Mouse (Mus musculus): Measurements from ENCODE around the gene Rnf222. TPM values are rescaled to one million over a fixed set of nuclear protein-coding genes. Genes with fewer than 3 reads are reported as not detected.
A peak's percentile ranks its signal among the peaks of the same experiment; 100 is the strongest.

The Rnf222 gene
- polyA plus RNA-seq, 1 experiment from 2014 or later, result 0.09 TPM

DNA sequence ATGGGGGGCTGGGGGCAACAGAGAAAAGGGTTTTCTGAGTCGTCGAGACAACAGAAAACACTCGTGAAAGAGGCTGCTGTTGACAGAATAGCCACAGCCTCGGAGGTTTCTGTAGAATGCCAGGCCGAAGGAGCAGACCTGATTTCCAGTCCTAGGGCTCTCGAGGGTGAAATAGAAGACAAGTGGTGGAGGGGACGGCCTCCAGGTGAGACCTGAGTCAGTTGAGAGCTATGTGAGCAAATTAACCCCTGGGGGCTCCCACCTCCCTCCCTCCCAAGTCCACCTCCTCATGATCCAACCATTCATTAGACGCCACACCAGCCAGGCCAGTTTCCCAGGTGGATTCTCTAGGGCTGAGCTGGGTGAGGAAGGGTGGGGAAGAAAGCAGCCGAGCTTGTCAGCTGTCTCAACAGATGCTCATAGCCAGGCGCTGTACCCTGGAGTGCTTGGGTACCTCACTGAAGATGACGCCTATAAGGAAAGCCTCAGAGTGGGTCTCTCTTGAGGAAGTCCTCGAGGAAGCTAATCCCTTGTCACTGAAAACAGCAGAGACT, 5.6 kb downstream of the Rnf222 start:
- Histone ChIP-seq H3K36me3 (no peaks in the 10 kb centered on the region), H3K27me3 (ENCODE audit: insufficient read depth, poor library complexity, severe bottlenecking) (peaks cover 10% of the 10 kb centered on the region; the same call in 1 of the 2 replicates), H3K4me3 (no peak overlapping the region), H3K4me1 (peaks cover 19% of the 10 kb centered on the region), H3K9me3 (no peaks in the 10 kb centered on the region), H3K27ac (no peak overlapping the region)
- WGBS, result 65% methylated on average over 12 of the region's 12 CpGs
- no peak for DNase-seq (ENCODE audit: low spot score)

DNA sequence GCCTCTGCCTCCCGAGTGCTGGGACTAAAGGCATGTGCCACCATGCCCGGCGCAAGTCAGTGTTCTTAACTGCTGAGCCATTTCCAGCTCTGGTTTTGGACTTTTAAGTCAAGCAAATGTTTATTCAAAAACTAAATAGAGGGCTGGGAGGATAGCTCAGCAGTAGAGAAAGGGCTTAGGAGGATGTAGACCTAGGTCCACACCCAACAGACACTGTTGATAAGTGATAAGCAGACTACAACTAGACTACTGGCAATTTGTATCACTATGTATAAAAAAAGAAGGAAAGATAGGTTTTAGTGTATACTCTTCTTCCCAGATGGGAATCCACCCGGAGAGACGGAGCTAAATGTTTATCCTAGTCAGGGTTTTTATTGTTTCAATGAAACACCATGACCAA, 7.9 kb downstream of the Rnf222 start:
- Histone ChIP-seq H3K27me3 (ENCODE audit: insufficient read depth, poor library complexity, severe bottlenecking) (peaks cover 10% of the 10 kb centered on the region; the same call in 1 of the 2 replicates), H3K4me3 (no peak overlapping the region), H3K4me1 (peaks cover 26% of the 10 kb centered on the region), H3K36me3 (no peaks in the 10 kb centered on the region), H3K27ac (no peak overlapping the region), H3K9me3 (no peaks in the 10 kb centered on the region)
- WGBS, result 91% methylated on average over 5 of the region's 5 CpGs
- DNase-seq (ENCODE audit: low spot score), result no peak

DNA sequence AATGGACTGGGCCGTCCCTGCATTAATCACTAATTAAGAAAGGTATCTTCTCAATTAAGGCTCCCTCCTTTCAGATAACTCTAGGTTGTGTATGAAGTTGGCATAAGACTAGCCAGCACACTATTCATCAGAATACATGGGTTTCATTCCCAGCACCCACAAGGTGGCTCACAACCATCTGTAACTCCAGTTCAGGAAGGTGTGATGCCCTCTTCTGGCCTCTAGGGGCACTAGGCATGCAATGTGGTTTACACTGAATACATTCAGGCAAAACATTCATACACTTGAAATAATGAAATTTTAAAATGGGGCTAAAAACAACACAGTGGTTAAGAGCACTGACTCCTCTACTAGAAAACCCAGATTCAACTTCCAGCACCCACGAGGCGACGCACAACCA, 8.8 kb downstream of the Rnf222 start:
- H3K27ac ChIP-seq, result no peak overlapping the region
- no peaks in the 10 kb centered on the region for H3K36me3 ChIP-seq
- peaks cover 22% of the 10 kb centered on the region for H3K4me1 ChIP-seq
- WGBS, result 41% methylated on average over 4 of the region's 4 CpGs
- H3K9me3 ChIP-seq, result no peaks in the 10 kb centered on the region
- peaks cover 10% of the 10 kb centered on the region; the same call in 1 of the 2 replicates for H3K27me3 ChIP-seq (ENCODE audit: insufficient read depth, poor library complexity, severe bottlenecking)
- DNase-seq (ENCODE audit: low spot score), result no peak
- H3K4me3 ChIP-seq, result no peak overlapping the region

DNA sequence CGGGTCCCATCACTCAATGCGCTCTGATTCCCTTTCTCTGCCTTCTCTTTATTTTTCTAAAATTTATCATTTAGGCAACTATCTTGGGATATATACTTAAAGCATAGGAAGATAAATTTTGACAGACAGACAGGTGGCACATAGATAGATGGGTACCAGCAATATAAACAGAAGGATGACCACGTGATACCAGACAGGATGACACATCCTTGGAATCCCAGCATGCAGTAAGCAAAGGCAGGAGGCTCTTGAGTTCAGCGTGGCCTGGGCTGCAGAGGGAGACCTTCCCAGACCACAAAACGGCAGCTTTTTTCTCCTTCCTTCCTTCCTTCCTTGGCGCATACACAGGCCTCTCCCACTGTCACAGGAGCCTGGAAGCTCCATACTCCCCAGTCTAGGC, 9.5 kb downstream of the Rnf222 start:
- no peaks in the 10 kb centered on the region for H3K9me3 ChIP-seq
- DNase-seq (ENCODE audit: low spot score), result no peak
- no peak overlapping the region for H3K27ac ChIP-seq
- WGBS, result 64% methylated on average over 6 of the region's 6 CpGs
- peaks cover 7% of the 10 kb centered on the region; the same call in 1 of the 2 replicates for H3K27me3 ChIP-seq (ENCODE audit: insufficient read depth, poor library complexity, severe bottlenecking)
- H3K4me1 ChIP-seq, result peaks cover 20% of the 10 kb centered on the region
- peaks cover 5% of the 10 kb centered on the region for H3K36me3 ChIP-seq
- H3K4me3 ChIP-seq, result no peak overlapping the region

DNA sequence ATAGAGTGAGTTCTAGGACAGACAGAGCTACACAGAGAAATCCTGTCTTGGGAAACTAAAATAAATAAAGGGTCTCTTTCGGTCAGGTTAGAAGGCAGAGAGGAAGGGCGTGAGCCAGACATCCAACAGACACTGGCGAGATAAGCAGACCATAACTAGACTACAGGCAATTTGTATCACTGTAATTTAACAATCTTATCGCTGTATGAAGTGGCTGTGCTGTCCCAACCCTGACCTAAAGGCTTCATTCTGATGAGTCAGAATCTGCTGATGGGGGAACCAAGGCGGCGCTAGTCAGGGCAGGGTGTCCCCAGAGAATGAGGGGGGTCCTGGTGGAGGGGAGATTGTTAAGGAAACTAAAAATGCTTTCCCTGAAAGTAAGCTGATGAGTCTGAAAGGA, 10.4 kb downstream of the Rnf222 start:
- H3K4me1 ChIP-seq, result peaks cover 21% of the 10 kb centered on the region; the same call in 1 of the 2 replicates
- DNase-seq (ENCODE audit: low spot score), result no peak
- peaks cover 15% of the 10 kb centered on the region for H3K36me3 ChIP-seq
- no peak overlapping the region for H3K27ac ChIP-seq
- no peak overlapping the region for H3K4me3 ChIP-seq
- WGBS, result 72% methylated on average over 6 of the region's 6 CpGs
- peaks cover 3% of the 10 kb centered on the region; the same call in 1 of the 2 replicates for H3K27me3 ChIP-seq (ENCODE audit: insufficient read depth, poor library complexity, severe bottlenecking)
- no peaks in the 10 kb centered on the region for H3K9me3 ChIP-seq

DNA sequence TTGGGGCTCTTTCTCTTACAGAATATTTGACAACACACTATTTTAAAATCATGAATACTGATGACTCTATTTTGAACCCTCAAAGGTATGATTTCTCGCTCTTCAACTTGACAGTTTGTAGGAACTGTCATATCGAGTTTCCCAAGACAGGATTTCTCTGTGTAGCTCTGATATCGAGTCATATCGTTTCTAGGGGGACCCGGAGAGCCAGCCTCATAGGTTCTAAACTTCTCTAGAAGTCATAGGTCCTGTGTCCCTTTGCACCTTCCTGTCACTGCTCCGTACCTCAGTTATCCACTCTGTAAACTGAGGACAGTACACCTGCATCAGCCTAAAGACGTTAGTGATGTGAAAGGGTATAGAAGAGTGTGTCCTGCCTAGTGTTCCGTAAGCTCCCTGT, 11.5 kb downstream of the Rnf222 start:
- Histone ChIP-seq H3K4me1 (peaks cover 21% of the 10 kb centered on the region; the same call in 1 of the 2 replicates), H3K9me3 (no peaks in the 10 kb centered on the region), H3K36me3 (peaks cover 25% of the 10 kb centered on the region), H3K4me3 (no peak overlapping the region), H3K27ac (no peak overlapping the region), H3K27me3 (ENCODE audit: insufficient read depth, poor library complexity, severe bottlenecking) (no peaks in the 10 kb centered on the region)
- no peak for DNase-seq (ENCODE audit: low spot score)
- 86% methylated on average over 8 of the region's 8 CpGs for WGBS

DNA sequence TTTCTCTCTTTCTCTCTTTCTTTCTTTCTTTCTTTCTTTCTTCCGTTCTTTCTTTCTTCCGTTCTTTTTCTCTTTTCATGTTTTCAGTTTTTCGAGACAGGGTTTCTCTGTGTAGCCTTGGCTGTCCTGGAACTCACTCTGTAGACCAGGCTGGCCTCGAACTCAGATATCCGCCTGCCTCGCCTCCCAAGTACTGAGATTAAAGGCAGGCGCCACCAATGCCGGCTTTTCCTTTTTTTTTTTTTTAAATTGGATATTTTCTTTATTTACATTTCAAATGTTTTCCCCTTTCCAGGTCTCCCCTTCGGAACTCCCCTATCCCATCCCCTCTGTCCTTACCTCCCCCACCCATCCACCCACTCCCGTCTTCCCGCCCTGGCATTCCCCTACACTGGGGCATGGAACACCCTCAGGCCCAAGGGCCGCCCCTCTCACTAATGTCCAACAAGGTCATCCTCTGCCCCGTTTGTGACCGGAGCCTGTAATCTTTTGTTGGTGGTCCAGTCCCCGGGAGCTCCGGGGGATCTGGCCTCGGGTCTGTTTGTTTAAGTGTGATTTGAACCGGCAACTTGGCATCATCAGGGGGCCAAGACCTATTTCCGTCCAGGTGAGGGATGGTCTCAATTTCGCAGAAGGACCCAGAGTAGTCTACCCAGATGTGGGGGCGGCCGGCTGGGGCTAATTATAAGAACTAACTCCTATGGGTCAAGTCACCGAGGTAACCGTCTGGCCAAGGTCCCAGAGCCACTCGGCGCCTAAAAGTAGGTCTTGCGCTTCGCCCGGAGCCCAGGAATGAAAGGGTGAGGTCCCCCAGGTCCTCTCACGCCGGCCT, 12.4 kb downstream of the Rnf222 start:
- peak overlapping the region; percentile 99 for H3K27ac ChIP-seq
- WGBS, result 24% methylated on average over 31 of the region's 31 CpGs
- H3K36me3 ChIP-seq, result peaks cover 34% of the 10 kb centered on the region
- H3K4me3 ChIP-seq, result peak overlapping the region; percentile 99
- no peak for DNase-seq (ENCODE audit: low spot score)
- no peaks in the 10 kb centered on the region for H3K27me3 ChIP-seq (ENCODE audit: insufficient read depth, poor library complexity, severe bottlenecking)
- peaks cover 21% of the 10 kb centered on the region; the same call in 1 of the 2 replicates for H3K4me1 ChIP-seq
- H3K9me3 ChIP-seq, result no peaks in the 10 kb centered on the region

DNA sequence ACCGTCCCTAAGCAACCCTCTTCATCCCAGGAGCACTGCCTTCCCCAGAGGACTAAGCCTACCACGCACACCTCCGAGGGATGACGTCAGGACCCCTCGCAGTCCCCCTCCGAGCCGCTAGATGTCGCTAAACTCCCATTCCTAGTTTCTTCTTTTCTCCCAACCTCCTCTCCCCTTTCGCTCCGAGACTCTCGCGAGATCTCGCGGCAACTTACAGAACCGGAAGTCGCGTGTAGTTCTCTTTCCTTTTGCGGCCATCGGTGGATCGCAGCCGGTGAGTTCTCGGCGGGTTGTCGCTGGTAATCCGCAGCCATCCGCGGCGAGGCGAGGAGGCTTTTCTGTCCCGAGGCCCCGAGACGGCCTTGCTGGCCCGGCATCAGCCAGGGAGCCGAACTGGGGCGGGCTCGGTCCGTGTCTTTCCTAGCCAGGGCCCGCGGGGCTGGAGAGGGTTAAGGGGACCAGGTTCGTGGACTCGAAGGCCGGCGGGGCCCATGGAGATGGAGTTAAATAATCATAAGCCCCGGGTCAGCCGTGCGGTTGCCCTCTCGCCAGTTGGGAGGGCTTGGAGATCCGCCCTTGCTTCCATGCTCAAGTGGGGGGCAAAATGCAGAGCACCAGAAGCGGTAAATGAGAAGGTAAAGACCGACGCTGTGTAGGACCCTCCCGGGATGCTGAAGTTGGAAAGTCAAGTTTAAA, 13.1 kb downstream of the Rnf222 start, which contains the start of gene Rpl26:
Rpl26 (plus strand) TSS at position 233 of the 696 bp plus-strand sequence.
- peaks cover 42% of the 10 kb centered on the region for H3K36me3 ChIP-seq
- peak; percentile 98 for DNase-seq (ENCODE audit: low spot score)
- H3K4me1 ChIP-seq, result peaks cover 21% of the 10 kb centered on the region; the same call in 1 of the 2 replicates
- peak within 1 kb of the TSS; percentile 99 for H3K27ac ChIP-seq
- no peaks in the 10 kb centered on the region for H3K27me3 ChIP-seq (ENCODE audit: insufficient read depth, poor library complexity, severe bottlenecking)
- H3K4me3 ChIP-seq, result peak within 1 kb of the TSS; percentile 99
- under 1% methylated on average over 52 of the region's 52 CpGs for WGBS
- H3K9me3 ChIP-seq, result no peaks in the 10 kb centered on the region

DNA sequence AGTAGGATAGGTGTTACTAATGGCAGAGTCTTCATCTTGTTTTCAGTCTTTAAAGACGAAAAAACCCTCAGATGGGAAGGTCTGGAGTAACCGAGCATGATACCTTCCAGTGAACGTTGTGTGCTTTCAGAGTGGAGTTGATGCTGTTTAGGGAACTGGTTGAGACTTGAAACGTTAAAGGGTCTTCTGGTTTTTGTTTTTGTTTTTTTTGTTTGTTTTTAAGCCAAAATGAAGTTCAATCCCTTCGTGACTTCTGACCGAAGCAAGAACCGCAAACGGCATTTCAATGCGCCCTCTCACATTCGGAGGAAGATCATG, 13.7 kb downstream of the Rnf222 start:
- H3K27ac ChIP-seq, result peak overlapping the region; percentile 99
- H3K4me3 ChIP-seq, result peak overlapping the region; percentile 99
- H3K27me3 ChIP-seq (ENCODE audit: insufficient read depth, poor library complexity, severe bottlenecking), result no peaks in the 10 kb centered on the region
- peaks cover 47% of the 10 kb centered on the region for H3K36me3 ChIP-seq
- no peaks in the 10 kb centered on the region for H3K9me3 ChIP-seq
- H3K4me1 ChIP-seq, result peaks cover 21% of the 10 kb centered on the region; the same call in 1 of the 2 replicates
- 3% methylated on average over 10 of the region's 10 CpGs for WGBS
- DNase-seq (ENCODE audit: low spot score), result no peak

DNA sequence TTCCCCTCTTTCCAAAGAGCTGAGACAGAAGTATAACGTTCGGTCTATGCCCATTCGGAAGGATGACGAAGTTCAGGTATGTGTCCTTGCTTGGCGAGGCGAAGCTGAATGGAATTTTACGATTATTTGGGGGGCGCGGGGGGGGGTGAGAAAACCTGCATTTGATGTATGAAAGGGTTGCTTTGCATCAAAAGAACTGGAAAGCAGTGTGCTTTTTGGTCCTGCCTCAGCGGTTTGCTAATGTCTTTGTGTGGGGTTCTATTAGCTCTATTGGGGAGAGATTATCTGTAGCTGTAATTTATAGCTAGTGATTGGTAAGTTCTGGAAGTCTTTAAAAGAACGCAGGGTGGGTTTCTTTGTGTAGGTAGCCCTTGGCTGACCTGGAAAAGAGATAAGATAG, 14.0 kb downstream of the Rnf222 start:
- Histone ChIP-seq H3K27ac (peak overlapping the region; percentile 99), H3K9me3 (no peaks in the 10 kb centered on the region), H3K36me3 (peaks cover 48% of the 10 kb centered on the region)

DNA sequence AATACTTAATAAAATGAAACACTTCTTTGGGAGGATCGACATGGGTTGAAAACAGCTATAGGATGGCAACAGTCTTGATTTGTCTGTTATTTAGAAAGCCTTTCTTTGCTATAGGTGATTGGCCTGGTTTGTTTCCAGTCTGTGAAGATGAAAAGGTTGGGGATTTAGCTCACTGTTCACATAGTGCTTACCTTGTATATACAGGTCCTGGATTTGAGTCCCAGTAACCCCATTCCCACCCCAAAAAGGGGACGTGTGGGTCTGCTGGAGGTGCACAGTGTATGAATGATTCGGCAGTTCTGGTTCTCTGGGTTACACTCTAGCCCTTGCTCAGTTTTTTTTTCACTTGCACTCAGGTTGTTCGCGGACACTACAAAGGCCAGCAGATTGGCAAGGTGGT, 14.5 kb downstream of the Rnf222 start:
- DNase-seq (ENCODE audit: low spot score), result no peak
- H3K4me3 ChIP-seq, result peak overlapping the region; percentile 99
- 0 out of 2 replicates have a peak overlapping the region, but pooled peaks have one; percentile 99 for H3K27ac ChIP-seq
- no peaks in the 10 kb centered on the region for H3K9me3 ChIP-seq
- H3K36me3 ChIP-seq, result peaks cover 48% of the 10 kb centered on the region
- no peaks in the 10 kb centered on the region for H3K27me3 ChIP-seq (ENCODE audit: insufficient read depth, poor library complexity, severe bottlenecking)
- H3K4me1 ChIP-seq, result peaks cover 21% of the 10 kb centered on the region; the same call in 1 of the 2 replicates
- 78% methylated on average over 5 of the region's 5 CpGs for WGBS

More for the DNA sequence above, 14.0 kb downstream of the Rnf222 start:
- no peak for DNase-seq (ENCODE audit: low spot score)
- Histone ChIP-seq H3K4me3 (peak overlapping the region; percentile 99), H3K4me1 (peaks cover 21% of the 10 kb centered on the region; the same call in 1 of the 2 replicates), H3K27me3 (ENCODE audit: insufficient read depth, poor library complexity, severe bottlenecking) (no peaks in the 10 kb centered on the region)
- WGBS, result 3% methylated on average over 11 of the region's 11 CpGs

DNA sequence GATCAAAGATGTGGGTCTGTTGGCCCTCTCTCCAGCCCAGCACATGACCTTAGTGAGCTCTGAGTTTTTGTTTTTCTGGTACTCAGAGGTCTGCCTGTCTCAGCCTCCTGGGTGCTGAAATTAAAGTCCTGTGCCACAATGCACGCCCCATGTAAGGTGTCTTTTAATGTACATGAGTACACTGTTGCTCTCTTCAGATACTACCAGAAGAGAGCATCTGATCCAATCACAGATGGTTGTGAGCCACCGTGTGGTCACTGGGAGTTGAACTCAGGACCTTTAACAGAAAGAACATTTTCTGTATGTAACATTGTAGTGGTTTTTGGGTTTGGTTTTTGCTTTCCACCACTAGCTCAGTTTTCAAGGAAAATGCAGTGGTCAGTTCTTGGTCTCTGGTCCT, 15.4 kb downstream of the Rnf222 start:
- H3K27ac ChIP-seq, result no peak overlapping the region
- 89% methylated on average over 2 of the region's 2 CpGs for WGBS
- no peaks in the 10 kb centered on the region for H3K27me3 ChIP-seq (ENCODE audit: insufficient read depth, poor library complexity, severe bottlenecking)
- H3K4me1 ChIP-seq, result peaks cover 21% of the 10 kb centered on the region; the same call in 1 of the 2 replicates
- H3K36me3 ChIP-seq, result peaks cover 48% of the 10 kb centered on the region
- H3K9me3 ChIP-seq, result no peaks in the 10 kb centered on the region
- no peak overlapping the region for H3K4me3 ChIP-seq
- DNase-seq (ENCODE audit: low spot score), result no peak

All from heart, embryonic 10.5 days (tissue).